Comparison of ENCODE assay signal across 24 mouse cellular contexts in the genomic region with DNA sequence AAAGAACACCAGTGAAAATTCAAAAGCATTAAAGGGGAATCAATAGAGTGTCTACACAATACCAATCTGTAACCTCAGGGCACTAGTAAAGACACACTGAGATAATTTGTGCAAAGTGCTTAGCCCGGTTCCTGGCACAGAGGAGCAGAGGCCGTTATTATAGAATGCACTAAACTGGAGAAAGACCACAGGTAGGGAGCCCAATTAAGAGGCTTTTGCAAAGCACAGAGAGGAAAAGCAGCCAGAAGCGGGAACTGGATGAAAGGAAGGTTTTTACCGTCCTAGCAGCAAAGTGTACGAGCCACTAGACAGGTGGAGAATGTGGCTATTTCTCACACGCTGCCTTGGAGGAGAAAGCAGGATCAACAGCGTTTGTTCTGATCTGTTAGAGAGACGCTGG.
A peak's percentile ranks its signal among the peaks of the same experiment; 100 is the strongest.
DNase-seq lines count a peak whose midpoint lies in the region; ATAC-seq and TF ChIP-seq lines count a peak whose summit lies in the region.
"Had no signal": no experiment of that assay in that cellular context is flagged by ENCODE, and none has a peak within 500 bp of the region (broad histone marks: within the 10 kb centered on the region; RNA-seq: fewer than 3 reads in every experiment).

No protein-coding gene starts in this region.

- TF ChIP-seq POLR2A in brain, embryonic 14.5 days (IDR thresholded peaks at IDR 0.05; ENCODE audit: borderline replicate concordance, extremely low read depth, insufficient read depth, insufficient read length, poor library complexity, severe bottlenecking), result no peak

- ATAC-seq in forebrain, postnatal 0 days, result no peak
- peak; percentile 65; the same call in 1 of the 2 replicates for ATAC-seq in forebrain, embryonic 13.5 days
- ATAC-seq in forebrain, embryonic 16.5 days, result peak; percentile 49; the same call in 1 of the 2 replicates
- ATAC-seq: activated CD4-positive, CD25-positive, alpha-beta regulatory T cell, adult 4 months; hindbrain, embryonic 16.5 days; intestine, embryonic 15.5 days had no signal

- no peak overlapping the region for H3K4me2 ChIP-seq in forebrain, postnatal 0 days (ENCODE audit: low read depth)
- H3K4me2 ChIP-seq in forebrain, embryonic 13.5 days, result no peak overlapping the region
- H3K4me2 ChIP-seq in forebrain, embryonic 16.5 days (ENCODE audit: low read length), result no peak overlapping the region
- H3K4me2 ChIP-seq: embryonic facial prominence, embryonic 12.5 days; embryonic facial prominence, embryonic 15.5 days; heart, embryonic 11.5 days; hindbrain, embryonic 13.5 days; intestine, embryonic 15.5 days had no signal

- H3K9me3 ChIP-seq in forebrain, embryonic 10.5 days, result no peaks in the 10 kb centered on the region
- H3K9me3 ChIP-seq in forebrain, postnatal 0 days (ENCODE audit: low read length), result no peaks in the 10 kb centered on the region
- no peaks in the 10 kb centered on the region for H3K9me3 ChIP-seq in forebrain, embryonic 13.5 days (replicated peaks)
- no peaks in the 10 kb centered on the region for H3K9me3 ChIP-seq in forebrain, embryonic 16.5 days (ENCODE audit: control insufficient read depth, low read length)
- H3K9me3 ChIP-seq: embryonic facial prominence, embryonic 12.5 days; embryonic facial prominence, embryonic 15.5 days; hindbrain, embryonic 10.5 days; hindbrain, embryonic 13.5 days; intestine, embryonic 15.5 days had no signal

- H3K36me3 ChIP-seq in forebrain, embryonic 10.5 days (replicated peaks), result no peaks in the 10 kb centered on the region
- no peaks in the 10 kb centered on the region for H3K36me3 ChIP-seq in forebrain, postnatal 0 days (ENCODE audit: insufficient read depth)
- no peaks in the 10 kb centered on the region for H3K36me3 ChIP-seq in forebrain, embryonic 13.5 days (ENCODE audit: poor library complexity, severe bottlenecking)
- no peaks in the 10 kb centered on the region for H3K36me3 ChIP-seq in forebrain, embryonic 16.5 days (ENCODE audit: control insufficient read depth, insufficient read depth)
- H3K36me3 ChIP-seq: embryonic facial prominence, embryonic 12.5 days; embryonic facial prominence, embryonic 15.5 days; hindbrain, embryonic 10.5 days; hindbrain, embryonic 13.5 days; intestine, embryonic 15.5 days had no signal

- no peak overlapping the region for H3K9ac ChIP-seq in forebrain, postnatal 0 days
- H3K9ac ChIP-seq in forebrain, embryonic 13.5 days, result no peak overlapping the region
- H3K9ac ChIP-seq in forebrain, embryonic 16.5 days (replicated peaks; ENCODE audit: low read depth, low read length), result no peak overlapping the region
- H3K9ac ChIP-seq: embryonic facial prominence, embryonic 12.5 days; embryonic facial prominence, embryonic 15.5 days; hindbrain, embryonic 13.5 days; intestine, embryonic 15.5 days had no signal

- no peaks in the 10 kb centered on the region for H3K27me3 ChIP-seq in forebrain, embryonic 10.5 days (ENCODE audit: poor library complexity, severe bottlenecking)
- H3K27me3 ChIP-seq in forebrain, postnatal 0 days (ENCODE audit: insufficient read depth, low read length), result no peaks in the 10 kb centered on the region
- no peaks in the 10 kb centered on the region for H3K27me3 ChIP-seq in forebrain, embryonic 13.5 days
- no peaks in the 10 kb centered on the region for H3K27me3 ChIP-seq in forebrain, embryonic 16.5 days (replicated peaks; ENCODE audit: control insufficient read depth, insufficient read depth, low read length)
- H3K27me3 ChIP-seq: embryonic facial prominence, embryonic 12.5 days; embryonic facial prominence, embryonic 15.5 days; hindbrain, embryonic 13.5 days; intestine, embryonic 15.5 days had no signal

- H3K4me3 ChIP-seq in forebrain, embryonic 10.5 days, result no peak overlapping the region
- no peak overlapping the region for H3K4me3 ChIP-seq in forebrain, postnatal 0 days (ENCODE audit: low read depth, low read length)
- H3K4me3 ChIP-seq in forebrain, embryonic 13.5 days, result no peak overlapping the region
- no peak overlapping the region for H3K4me3 ChIP-seq in forebrain, embryonic 16.5 days (replicated peaks; ENCODE audit: low read length)
- H3K4me3 ChIP-seq: embryonic facial prominence, embryonic 12.5 days; embryonic facial prominence, embryonic 15.5 days; hindbrain, embryonic 10.5 days; hindbrain, embryonic 13.5 days; intestine, embryonic 15.5 days had no signal

- peaks cover 28% of the 10 kb centered on the region for H3K4me1 ChIP-seq in forebrain, embryonic 10.5 days
- peaks cover 7% of the 10 kb centered on the region; the same call in 1 of the 2 replicates for H3K4me1 ChIP-seq in forebrain, postnatal 0 days (ENCODE audit: insufficient read depth)
- H3K4me1 ChIP-seq in forebrain, embryonic 13.5 days, result peaks cover 25% of the 10 kb centered on the region
- H3K4me1 ChIP-seq in forebrain, embryonic 16.5 days (replicated peaks; ENCODE audit: control insufficient read depth, insufficient read depth, low read length), result peaks cover 12% of the 10 kb centered on the region; the same call in 1 of the 2 replicates
- H3K4me1 ChIP-seq: embryonic facial prominence, embryonic 12.5 days; embryonic facial prominence, embryonic 15.5 days; hindbrain, embryonic 10.5 days; intestine, embryonic 15.5 days had no signal

- no peak for DNase-seq in forebrain, embryonic 10.5 days (ENCODE audit: extremely low spot score, low spot score)
- no peak for DNase-seq in forebrain, postnatal 0 days
- peak; percentile 87 for DNase-seq in brain, embryonic 14.5 days (ENCODE audit: low read depth)
- DNase-seq in cerebellum, adult 18-20 months, result no peak
- no peak for DNase-seq in right cerebral cortex, adult 18-20 months
- DNase-seq: adrenal gland, postnatal 10 days; adrenal gland, postnatal 36 days; cerebellum, adult 11 months; cerebellum, adult 8-10 months; cerebellum, postnatal 14 days; gastrocnemius, postnatal 10 days; gastrocnemius, postnatal 36 days; heart, postnatal 36 days; kidney, adult 11 months had no signal

- H3K27ac ChIP-seq in forebrain, embryonic 10.5 days, result peak overlapping the region; percentile 51; the same call in 1 of the 2 replicates
- H3K27ac ChIP-seq in forebrain, postnatal 0 days (ENCODE audit: low read depth, low read length), result no peak overlapping the region
- peak overlapping the region; percentile 53 for H3K27ac ChIP-seq in forebrain, embryonic 13.5 days
- no peak overlapping the region for H3K27ac ChIP-seq in forebrain, embryonic 16.5 days (ENCODE audit: low read length)
- H3K27ac ChIP-seq: embryonic facial prominence, embryonic 12.5 days; embryonic facial prominence, embryonic 15.5 days; hindbrain, embryonic 10.5 days; hindbrain, embryonic 13.5 days; intestine, embryonic 15.5 days had no signal

- WGBS in forebrain, embryonic 10.5 days, result 33% methylated on average over 8 of the region's 8 CpGs
- 17% methylated on average over 8 of the region's 8 CpGs for WGBS in forebrain, postnatal 0 days
- WGBS in forebrain, embryonic 13.5 days, result 18% methylated on average over 8 of the region's 8 CpGs
- 12% methylated on average over 8 of the region's 8 CpGs for WGBS in forebrain, embryonic 16.5 days

- no peak for TF ChIP-seq CTCF in forebrain, postnatal 0 days (IDR thresholded peaks at IDR 0.05; ENCODE audit: low read depth)
- TF ChIP-seq CTCF in brain, embryonic 14.5 days (IDR thresholded peaks at IDR 0.05; ENCODE audit: borderline replicate concordance, extremely low read depth, insufficient read depth, insufficient read length), result no peak

Comparison
In these comparisons a context has a peak if more than half of its experiments do, and no peak if none do; other contexts are left out.
1. H3K27ac ChIP-seq: peak in forebrain, embryonic 10.5 days (single experiment) and forebrain, embryonic 13.5 days (single experiment); none in forebrain, postnatal 0 days (single experiment) and forebrain, embryonic 16.5 days (single experiment).